Mouse (Mus musculus): ENCODE measurements around the gene Rbp3. TPM values are rescaled to one million over a fixed set of nuclear protein-coding genes. Genes with fewer than 3 reads are reported as not detected.

Gene Rbp3
- polyA plus RNA-seq, 1 experiment from 2014 or later: 0.03 TPM

DNA sequence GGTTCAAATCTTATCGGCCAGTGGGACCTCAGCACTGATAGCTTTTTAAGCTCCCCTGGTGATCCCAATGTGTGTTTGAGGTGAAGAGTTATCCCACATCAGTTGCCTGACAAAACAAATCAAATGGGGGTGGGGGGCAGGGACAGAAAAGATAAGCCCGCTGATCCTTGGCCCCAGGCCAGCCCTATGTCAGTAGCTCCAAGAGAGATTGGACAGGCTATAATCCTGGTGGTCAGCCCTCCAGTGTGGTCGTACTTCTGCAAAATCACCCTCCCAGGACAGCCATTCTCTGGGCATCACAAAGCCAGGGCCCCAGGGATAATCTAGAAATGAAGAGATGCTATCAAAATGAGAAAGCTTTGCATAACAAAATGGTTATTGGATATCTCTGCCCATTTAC is 5.0 kb downstream of the Rbp3 start:
- Histone ChIP-seq H3K27ac (ENCODE audit: low read length) (no peak overlapping the region), H3K9me3 (replicated peaks; ENCODE audit: control insufficient read depth, low read length) (no peaks in the 10 kb centered on the region), H3K4me2 (ENCODE audit: low read depth, low read length) (no peak overlapping the region), H3K4me1 (ENCODE audit: control insufficient read depth, insufficient read depth, low read length) (peaks cover 4% of the 10 kb centered on the region), H3K9ac (ENCODE audit: low read length) (no peak overlapping the region), H3K4me3 (ENCODE audit: low read length) (no peak overlapping the region), H3K36me3 (ENCODE audit: control insufficient read depth, insufficient read depth) (no peaks in the 10 kb centered on the region), H3K27me3 (ENCODE audit: control insufficient read depth, insufficient read depth, low read length) (no peaks in the 10 kb centered on the region; the same call in 1 of the 2 replicates)
- WGBS: 15% methylated on average over 3 of the region's 3 CpGs
- no peak for ATAC-seq (replicated peaks; ENCODE audit: extremely low read depth, insufficient read depth, low FRiP score)

DNA sequence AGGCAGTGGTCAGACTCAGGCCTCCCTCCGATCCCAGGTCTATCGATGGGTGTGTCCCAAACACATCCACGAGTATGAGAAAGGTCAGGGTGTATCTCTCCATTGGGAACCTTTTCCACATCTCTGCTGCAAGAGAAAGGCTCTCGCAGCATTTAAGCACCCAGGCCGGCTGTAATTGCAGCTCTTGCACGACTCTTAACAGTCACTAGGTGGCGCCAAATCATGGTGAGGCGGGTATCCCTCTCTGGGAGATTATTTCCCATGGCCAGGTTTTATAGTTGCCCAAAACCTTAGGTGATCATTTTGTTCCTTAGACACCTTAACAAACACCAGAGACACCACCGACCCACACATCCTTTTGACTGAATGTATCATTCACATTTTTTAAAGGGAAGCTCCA is 5.5 kb downstream of the Rbp3 start:
- peaks cover 4% of the 10 kb centered on the region for H3K4me1 ChIP-seq (ENCODE audit: control insufficient read depth, insufficient read depth, low read length)
- no peaks in the 10 kb centered on the region for H3K9me3 ChIP-seq (replicated peaks; ENCODE audit: control insufficient read depth, low read length)
- H3K4me2 ChIP-seq (ENCODE audit: low read depth, low read length): no peak overlapping the region
- H3K36me3 ChIP-seq (ENCODE audit: control insufficient read depth, insufficient read depth): no peaks in the 10 kb centered on the region
- no peak overlapping the region for H3K9ac ChIP-seq (ENCODE audit: low read length)
- ATAC-seq (replicated peaks; ENCODE audit: extremely low read depth, insufficient read depth, low FRiP score): 0 out of 2 replicates have a peak, but pooled peaks have one; percentile 12
- WGBS: 9% methylated on average over 9 of the region's 9 CpGs
- H3K27me3 ChIP-seq (ENCODE audit: control insufficient read depth, insufficient read depth, low read length): no peaks in the 10 kb centered on the region; the same call in 1 of the 2 replicates
- H3K27ac ChIP-seq (ENCODE audit: low read length): no peak overlapping the region
- no peak overlapping the region for H3K4me3 ChIP-seq (ENCODE audit: low read length)

GRCm38 (mm10) chr14:33965675-33966074 is 11.9 kb downstream of the Rbp3 start:
- H3K36me3 ChIP-seq (ENCODE audit: control insufficient read depth, insufficient read depth): no peaks in the 10 kb centered on the region
- H3K9ac ChIP-seq (ENCODE audit: low read length): no peak overlapping the region
- no peak overlapping the region for H3K4me2 ChIP-seq (ENCODE audit: low read depth, low read length)
- H3K9me3 ChIP-seq (replicated peaks; ENCODE audit: control insufficient read depth, low read length): no peaks in the 10 kb centered on the region
- H3K4me3 ChIP-seq (ENCODE audit: low read length): no peak overlapping the region
- no peak for ATAC-seq (replicated peaks; ENCODE audit: extremely low read depth, insufficient read depth, low FRiP score)
- H3K27me3 ChIP-seq (ENCODE audit: control insufficient read depth, insufficient read depth, low read length): no peaks in the 10 kb centered on the region
- H3K4me1 ChIP-seq (ENCODE audit: control insufficient read depth, insufficient read depth, low read length): no peaks in the 10 kb centered on the region
- H3K27ac ChIP-seq (ENCODE audit: low read length): no peak overlapping the region
- 53% methylated on average over 7 of the region's 7 CpGs for WGBS

DNA sequence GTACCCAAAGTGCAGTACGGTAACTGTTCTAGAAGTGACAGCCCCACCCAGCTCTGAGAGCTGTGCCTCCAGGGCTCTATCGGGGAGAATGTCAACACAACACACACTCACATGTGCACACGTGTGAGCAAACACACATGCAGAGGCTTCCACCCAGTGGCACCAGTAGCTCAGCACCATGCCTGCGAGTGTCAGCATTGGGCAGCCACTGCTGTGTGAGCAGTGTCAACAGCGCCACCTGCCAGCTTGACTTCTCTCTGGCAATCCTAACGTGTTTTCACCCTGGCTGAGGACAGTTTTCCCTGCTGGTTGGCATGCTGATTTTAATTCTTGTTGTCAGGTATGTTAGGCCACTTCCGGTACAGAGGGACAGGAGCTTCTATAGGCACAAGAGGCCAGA is 18.9 kb downstream of the Rbp3 start:
- 42% methylated on average over 7 of the region's 7 CpGs for WGBS
- no peak for ATAC-seq (replicated peaks; ENCODE audit: extremely low read depth, insufficient read depth, low FRiP score)

GRCm38 (mm10) chr14:33974752-33975151 is 20.9 kb downstream of the Rbp3 start:
- ATAC-seq (replicated peaks; ENCODE audit: extremely low read depth, insufficient read depth, low FRiP score): no peak
- 63% methylated on average over 5 of the region's 5 CpGs for WGBS
- no peak overlapping the region for H3K4me3 ChIP-seq (ENCODE audit: low read length)
- peaks cover 10% of the 10 kb centered on the region for H3K27me3 ChIP-seq (ENCODE audit: control insufficient read depth, insufficient read depth, low read length)
- H3K9ac ChIP-seq (ENCODE audit: low read length): no peak overlapping the region
- H3K9me3 ChIP-seq (replicated peaks; ENCODE audit: control insufficient read depth, low read length): no peaks in the 10 kb centered on the region
- H3K36me3 ChIP-seq (ENCODE audit: control insufficient read depth, insufficient read depth): no peaks in the 10 kb centered on the region
- no peak overlapping the region for H3K27ac ChIP-seq (ENCODE audit: low read length)
- no peak overlapping the region for H3K4me2 ChIP-seq (ENCODE audit: low read depth, low read length)
- H3K4me1 ChIP-seq (ENCODE audit: control insufficient read depth, insufficient read depth, low read length): no peaks in the 10 kb centered on the region; the same call in 1 of the 2 replicates

More for the DNA sequence above, 18.9 kb downstream of the Rbp3 start:
- Histone ChIP-seq H3K36me3 (ENCODE audit: control insufficient read depth, insufficient read depth) (no peaks in the 10 kb centered on the region), H3K4me1 (ENCODE audit: control insufficient read depth, insufficient read depth, low read length) (no peaks in the 10 kb centered on the region), H3K4me2 (ENCODE audit: low read depth, low read length) (no peak overlapping the region), H3K9me3 (replicated peaks; ENCODE audit: control insufficient read depth, low read length) (no peaks in the 10 kb centered on the region), H3K27me3 (ENCODE audit: control insufficient read depth, insufficient read depth, low read length) (peaks cover under 1% of the 10 kb centered on the region; the same call in 1 of the 2 replicates), H3K27ac (ENCODE audit: low read length) (no peak overlapping the region), H3K9ac (ENCODE audit: low read length) (no peak overlapping the region), H3K4me3 (ENCODE audit: low read length) (no peak overlapping the region)

DNA sequence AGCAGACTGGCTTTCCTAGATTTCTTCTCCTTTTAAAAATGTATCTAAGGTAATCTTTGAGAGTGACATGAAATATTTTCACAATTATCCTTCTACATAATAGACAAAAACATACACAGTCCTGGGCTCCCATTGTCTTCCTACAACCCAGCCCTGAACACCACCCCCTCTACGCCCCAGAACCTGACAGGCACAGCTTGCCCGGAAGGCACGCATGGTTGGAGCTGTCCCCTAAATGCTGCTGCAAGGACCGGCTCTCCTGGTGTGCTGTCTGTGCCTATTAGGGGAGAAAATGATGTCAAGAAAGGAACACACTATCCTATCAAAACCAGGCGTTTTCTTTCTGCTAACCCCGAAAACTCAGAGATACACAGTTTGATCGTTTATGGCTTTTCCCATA is 23.9 kb downstream of the Rbp3 start:
- H3K36me3 ChIP-seq (ENCODE audit: control insufficient read depth, insufficient read depth): no peaks in the 10 kb centered on the region
- no peak overlapping the region for H3K9ac ChIP-seq (ENCODE audit: low read length)
- 41% methylated on average over 7 of the region's 7 CpGs for whole genome bisulfite sequencing
- peaks cover 10% of the 10 kb centered on the region for H3K27me3 ChIP-seq (ENCODE audit: control insufficient read depth, insufficient read depth, low read length)
- no peak for ATAC-seq (replicated peaks; ENCODE audit: extremely low read depth, insufficient read depth, low FRiP score)
- H3K4me2 ChIP-seq (ENCODE audit: low read depth, low read length): no peak overlapping the region
- no peak overlapping the region for H3K4me3 ChIP-seq (ENCODE audit: low read length)
- H3K4me1 ChIP-seq (ENCODE audit: control insufficient read depth, insufficient read depth, low read length): no peaks in the 10 kb centered on the region; the same call in 1 of the 2 replicates
- H3K27ac ChIP-seq (ENCODE audit: low read length): no peak overlapping the region
- no peaks in the 10 kb centered on the region for H3K9me3 ChIP-seq (replicated peaks; ENCODE audit: control insufficient read depth, low read length)

DNA sequence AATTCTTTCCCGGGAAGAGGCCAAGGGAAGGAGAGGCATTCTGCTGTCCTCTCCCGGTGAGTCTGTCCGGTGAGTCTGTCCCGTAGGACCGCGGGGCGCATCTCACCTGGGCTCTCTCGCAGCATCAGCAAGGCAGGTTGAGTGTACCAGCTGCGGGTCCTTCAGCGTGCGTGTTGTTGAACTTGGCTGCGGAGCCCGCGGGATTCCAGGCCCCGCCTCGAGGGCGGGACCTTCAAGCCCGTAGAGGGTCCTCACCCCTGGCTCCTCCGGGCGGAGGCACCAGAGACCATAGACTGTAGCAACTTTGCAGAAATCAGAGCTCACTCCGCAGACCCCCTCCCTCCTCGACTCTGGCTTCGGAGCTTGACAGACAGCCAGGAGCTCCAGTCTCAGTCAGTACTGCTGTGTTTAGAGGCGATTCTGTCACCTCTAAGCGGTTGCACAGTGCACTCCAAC is 24.8 kb downstream of the Rbp3 start, which contains the start of gene Zfp488:
Zfp488 (minus strand) TSS at position 161 of the 456 bp plus-strand sequence.
- Histone ChIP-seq H3K27ac (ENCODE audit: low read length) (no peak within 1 kb of the TSS), H3K4me1 (ENCODE audit: control insufficient read depth, insufficient read depth, low read length) (no peaks in the 10 kb centered on the region; the same call in 1 of the 2 replicates), H3K4me3 (ENCODE audit: low read length) (peak within 1 kb of the TSS; percentile 43), H3K4me2 (ENCODE audit: low read depth, low read length) (peak within 1 kb of the TSS; percentile 69), H3K9me3 (replicated peaks; ENCODE audit: control insufficient read depth, low read length) (no peaks in the 10 kb centered on the region), H3K27me3 (ENCODE audit: control insufficient read depth, insufficient read depth, low read length) (peaks cover 10% of the 10 kb centered on the region), H3K36me3 (ENCODE audit: control insufficient read depth, insufficient read depth) (no peaks in the 10 kb centered on the region), H3K9ac (ENCODE audit: low read length) (no peak within 1 kb of the TSS)
- no peak for ATAC-seq (replicated peaks; ENCODE audit: extremely low read depth, insufficient read depth, low FRiP score)
- WGBS: under 1% methylated on average over 25 of the region's 25 CpGs

DNA sequence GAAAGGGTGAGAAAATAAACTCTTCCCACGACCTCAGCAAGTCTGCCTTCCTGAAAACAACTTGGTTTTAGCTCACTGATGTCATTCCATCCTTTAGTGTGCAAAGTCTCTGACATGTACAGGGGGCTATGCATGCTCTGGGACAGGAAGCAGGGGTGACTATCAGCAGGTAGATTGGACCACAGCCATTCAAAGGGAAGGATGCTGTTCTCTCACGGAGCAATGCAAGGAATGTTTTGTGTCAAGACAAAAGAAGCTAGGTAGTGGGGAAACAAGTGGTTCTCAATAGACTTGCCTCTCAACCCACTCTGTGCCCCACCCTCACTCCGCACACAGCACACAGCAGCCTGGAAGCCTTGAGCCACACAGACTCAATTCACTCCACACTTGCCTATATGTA is 35.4 kb downstream of the Rbp3 start:
- Histone ChIP-seq H3K9ac (ENCODE audit: low read length) (no peak overlapping the region), H3K4me3 (ENCODE audit: low read length) (no peak overlapping the region), H3K4me1 (ENCODE audit: control insufficient read depth, insufficient read depth, low read length) (0 out of 2 replicates have a peak, but pooled peaks cover 2% of the 10 kb centered on the region), H3K27me3 (ENCODE audit: control insufficient read depth, insufficient read depth, low read length) (no peaks in the 10 kb centered on the region), H3K9me3 (replicated peaks; ENCODE audit: control insufficient read depth, low read length) (no peaks in the 10 kb centered on the region), H3K27ac (ENCODE audit: low read length) (no peak overlapping the region), H3K36me3 (ENCODE audit: control insufficient read depth, insufficient read depth) (no peaks in the 10 kb centered on the region), H3K4me2 (ENCODE audit: low read depth, low read length) (no peak overlapping the region)
- WGBS: 44% methylated on average over 3 of the region's 3 CpGs
- ATAC-seq (replicated peaks; ENCODE audit: extremely low read depth, insufficient read depth, low FRiP score): no peak

- Histone ChIP-seq H3K4me3 (ENCODE audit: low read length) (no peak overlapping the region), H3K36me3 (ENCODE audit: control insufficient read depth, insufficient read depth) (no peaks in the 10 kb centered on the region), H3K4me2 (ENCODE audit: low read depth, low read length) (no peak overlapping the region), H3K27me3 (ENCODE audit: control insufficient read depth, insufficient read depth, low read length) (no peaks in the 10 kb centered on the region), H3K4me1 (ENCODE audit: control insufficient read depth, insufficient read depth, low read length) (0 out of 2 replicates have a peak, but pooled peaks cover 2% of the 10 kb centered on the region), H3K9ac (ENCODE audit: low read length) (no peak overlapping the region), H3K27ac (ENCODE audit: low read length) (no peak overlapping the region), H3K9me3 (replicated peaks; ENCODE audit: control insufficient read depth, low read length) (no peaks in the 10 kb centered on the region)
- 60% methylated on average over 4 of the region's 4 CpGs for WGBS
- no peak for ATAC-seq (replicated peaks; ENCODE audit: extremely low read depth, insufficient read depth, low FRiP score)
These were observed 38.2 kb downstream of the Rbp3 start for GRCm38 (mm10) chr14:33991971-33992370.

Measured in heart, embryonic 16.5 days (tissue).